Mouse (Mus musculus): Measurements from ENCODE around the gene Tefm. TPM values are rescaled to one million over a fixed set of nuclear protein-coding genes. Genes with fewer than 3 reads are reported as not detected.
A peak's percentile ranks its signal among the peaks of the same experiment; 100 is the strongest.

Gene Tefm
- total RNA-seq, 1 experiment: 33.3 TPM

DNA sequence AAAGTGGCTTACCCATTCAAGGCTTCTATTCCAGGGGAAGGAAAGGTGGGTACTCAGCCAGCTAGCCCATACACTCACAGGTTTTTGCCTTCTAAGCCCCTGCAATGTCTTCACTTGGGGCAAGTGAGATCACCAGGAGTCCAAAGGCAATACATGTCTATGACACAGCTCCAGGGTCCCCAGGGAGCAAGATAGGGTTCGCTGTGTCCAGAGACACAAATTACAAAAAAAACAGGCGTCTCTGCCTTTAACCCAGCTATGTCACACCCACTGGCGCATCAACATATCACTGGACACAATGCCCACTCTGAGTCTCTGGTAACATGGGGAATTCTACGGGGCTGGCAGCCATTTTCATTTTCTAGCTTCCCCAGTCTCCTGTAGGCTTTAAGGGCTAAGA lies 14.0 kb upstream of the Tefm start:
- H3K9ac ChIP-seq (ENCODE audit: insufficient read depth, low read depth, low read length, poor library complexity, severe bottlenecking): no peak overlapping the region
- no peaks in the 10 kb centered on the region; a peak in 1 of 4 replicates for H3K4me1 ChIP-seq (ENCODE audit: control insufficient read depth in 2 of 2, insufficient read depth in 2 of 2, low read length in 2 of 2, poor library complexity in 1 of 2)
- TF ChIP-seq MAFK (IDR thresholded peaks at IDR 0.05; ENCODE audit: insufficient read depth, low read depth, low read length): no peak
- TF ChIP-seq CHD2 (IDR thresholded peaks at IDR 0.05; ENCODE audit: low read depth, low read length): no peak
- TF ChIP-seq ZNF384 (IDR thresholded peaks at IDR 0.05; ENCODE audit: low read depth, low read length): no peak
- no peak for TF ChIP-seq HCFC1 (IDR thresholded peaks at IDR 0.05; ENCODE audit: borderline replicate concordance, insufficient read depth, low read length)
- TF ChIP-seq ZC3H11A (IDR thresholded peaks at IDR 0.05; ENCODE audit: borderline replicate concordance, low read depth, low read length): no peak
- in situ Hi-C loops (cut with MboI; ENCODE audit: low sequenced_read_pairs in 2 of 2, unreplicated experiment in 2 of 2): no loop called here
- no peak overlapping the region for H3K4me3 ChIP-seq (ENCODE audit: insufficient read depth in 1 of 2, low read depth in 1 of 2, low read length in 2 of 2, poor library complexity in 1 of 2, severe bottlenecking in 1 of 2)
- H3K36me3 ChIP-seq (ENCODE audit: control insufficient read depth, insufficient read depth, low read length, poor library complexity, severe bottlenecking): no peaks in the 10 kb centered on the region; the same call in 1 of the 2 replicates
- H3K9me3 ChIP-seq (ENCODE audit: control insufficient read depth, insufficient read depth, low read depth, low read length): no peaks in the 10 kb centered on the region
- no peak for DNase-seq (ENCODE audit: low read depth, low spot score)
- no peak overlapping the region for H3K27ac ChIP-seq (ENCODE audit: insufficient read depth, low read depth, low read length, poor library complexity, severe bottlenecking)

DNA sequence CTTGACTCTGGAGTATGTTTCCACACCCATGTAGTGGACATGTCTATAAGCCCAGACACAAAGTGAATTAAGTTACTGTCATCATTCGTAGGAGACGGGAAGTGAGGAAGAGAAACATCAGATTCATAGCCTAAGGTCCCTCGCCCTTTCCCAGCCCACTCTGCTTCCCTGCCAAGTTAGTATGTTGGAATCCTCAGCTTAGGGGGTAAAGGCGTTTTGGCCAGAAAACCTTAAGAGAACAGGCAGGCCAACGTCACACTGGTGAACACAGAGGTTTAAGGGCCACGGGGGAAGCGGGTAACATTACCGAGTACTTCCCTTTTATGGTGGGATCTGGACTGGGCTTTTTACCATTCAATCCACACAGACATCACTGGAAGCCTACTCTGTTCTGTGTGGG lies 13.6 kb upstream of the Tefm start:
- Histone ChIP-seq H3K36me3 (ENCODE audit: control insufficient read depth, insufficient read depth, low read length, poor library complexity, severe bottlenecking) (no peaks in the 10 kb centered on the region; the same call in 1 of the 2 replicates), H3K27ac (ENCODE audit: insufficient read depth, low read depth, low read length, poor library complexity, severe bottlenecking) (no peak overlapping the region), H3K9me3 (ENCODE audit: control insufficient read depth, insufficient read depth, low read depth, low read length) (no peaks in the 10 kb centered on the region), H3K4me1 (ENCODE audit: control insufficient read depth in 2 of 2, insufficient read depth in 2 of 2, low read length in 2 of 2, poor library complexity in 1 of 2) (no peaks in the 10 kb centered on the region; a peak in 1 of 4 replicates), H3K4me3 (ENCODE audit: insufficient read depth in 1 of 2, low read depth in 1 of 2, low read length in 2 of 2, poor library complexity in 1 of 2, severe bottlenecking in 1 of 2) (no peak overlapping the region), H3K9ac (ENCODE audit: insufficient read depth, low read depth, low read length, poor library complexity, severe bottlenecking) (no peak overlapping the region)
- no peak for DNase-seq (ENCODE audit: low read depth, low spot score)
- in situ Hi-C loops (cut with MboI; ENCODE audit: low sequenced_read_pairs in 2 of 2, unreplicated experiment in 2 of 2): no loop called here
- no peak for TF ChIP-seq HCFC1 (IDR thresholded peaks at IDR 0.05; ENCODE audit: borderline replicate concordance, insufficient read depth, low read length)
- TF ChIP-seq CHD2 (IDR thresholded peaks at IDR 0.05; ENCODE audit: low read depth, low read length): no peak
- TF ChIP-seq ZNF384 (IDR thresholded peaks at IDR 0.05; ENCODE audit: low read depth, low read length): no peak
- TF ChIP-seq ZC3H11A (IDR thresholded peaks at IDR 0.05; ENCODE audit: borderline replicate concordance, low read depth, low read length): no peak
- no peak for TF ChIP-seq MAFK (IDR thresholded peaks at IDR 0.05; ENCODE audit: insufficient read depth, low read depth, low read length)

DNA sequence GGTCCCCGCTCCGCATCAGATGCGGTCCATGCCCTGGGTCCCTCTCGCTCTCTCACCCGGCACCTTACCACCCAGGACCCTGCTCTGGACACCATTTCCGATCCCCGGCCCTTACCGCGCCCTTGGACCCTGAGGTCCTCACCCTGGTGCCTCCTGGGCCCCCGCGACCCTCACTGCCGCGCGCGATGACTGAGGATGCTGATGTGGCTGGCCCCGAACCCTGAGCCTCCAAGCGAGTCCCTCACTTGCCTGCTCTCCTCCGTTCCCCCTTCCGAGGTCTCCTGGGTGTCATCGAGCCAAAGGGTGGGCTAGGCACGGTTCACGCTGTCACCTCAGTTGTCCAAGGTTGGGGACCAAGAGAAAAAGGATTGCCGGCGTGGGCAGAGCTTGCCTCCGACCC lies 12.5 kb upstream of the Tefm start:
- Histone ChIP-seq H3K9me3 (ENCODE audit: control insufficient read depth, insufficient read depth, low read depth, low read length) (no peaks in the 10 kb centered on the region), H3K27ac (ENCODE audit: insufficient read depth, low read depth, low read length, poor library complexity, severe bottlenecking) (no peak overlapping the region), H3K4me3 (ENCODE audit: insufficient read depth in 1 of 2, low read depth in 1 of 2, low read length in 2 of 2, poor library complexity in 1 of 2, severe bottlenecking in 1 of 2) (peak overlapping the region; percentile 86 to 97), H3K4me1 (ENCODE audit: control insufficient read depth in 2 of 2, insufficient read depth in 2 of 2, low read length in 2 of 2, poor library complexity in 1 of 2) (no peaks in the 10 kb centered on the region; a peak in 1 of 4 replicates), H3K9ac (ENCODE audit: insufficient read depth, low read depth, low read length, poor library complexity, severe bottlenecking) (peak overlapping the region; percentile 70), H3K36me3 (ENCODE audit: control insufficient read depth, insufficient read depth, low read length, poor library complexity, severe bottlenecking) (no peaks in the 10 kb centered on the region; the same call in 1 of the 2 replicates)
- in situ Hi-C loops (cut with MboI; ENCODE audit: low sequenced_read_pairs in 2 of 2, unreplicated experiment in 2 of 2): no loop called here
- DNase-seq (ENCODE audit: low read depth, low spot score): no peak
- TF ChIP-seq HCFC1 (IDR thresholded peaks at IDR 0.05; ENCODE audit: borderline replicate concordance, insufficient read depth, low read length) (no peak), ZC3H11A (IDR thresholded peaks at IDR 0.05; ENCODE audit: borderline replicate concordance, low read depth, low read length) (no peak), CHD2 (IDR thresholded peaks at IDR 0.05; ENCODE audit: low read depth, low read length) (no peak), ZNF384 (IDR thresholded peaks at IDR 0.05; ENCODE audit: low read depth, low read length) (no peak), MAFK (IDR thresholded peaks at IDR 0.05; ENCODE audit: insufficient read depth, low read depth, low read length) (no peak)

- H3K4me1 ChIP-seq (ENCODE audit: control insufficient read depth in 2 of 2, insufficient read depth in 2 of 2, low read length in 2 of 2, poor library complexity in 1 of 2): no peaks in the 10 kb centered on the region; a peak in 1 of 4 replicates
- peak within 1 kb of the TSS; percentile 70 for H3K9ac ChIP-seq (ENCODE audit: insufficient read depth, low read depth, low read length, poor library complexity, severe bottlenecking)
- DNase-seq (ENCODE audit: low read depth, low spot score): peak; percentile 87
- TF ChIP-seq MAFK (IDR thresholded peaks at IDR 0.05; ENCODE audit: insufficient read depth, low read depth, low read length) (no peak), ZC3H11A (IDR thresholded peaks at IDR 0.05; ENCODE audit: borderline replicate concordance, low read depth, low read length) (no peak), CHD2 (IDR thresholded peaks at IDR 0.05; ENCODE audit: low read depth, low read length) (no peak), ZNF384 (IDR thresholded peaks at IDR 0.05; ENCODE audit: low read depth, low read length) (no peak), HCFC1 (IDR thresholded peaks at IDR 0.05; ENCODE audit: borderline replicate concordance, insufficient read depth, low read length) (no peak)
- in situ Hi-C loops (cut with MboI; ENCODE audit: low sequenced_read_pairs in 2 of 2, unreplicated experiment in 2 of 2): no loop called here
- no peaks in the 10 kb centered on the region for H3K9me3 ChIP-seq (ENCODE audit: control insufficient read depth, insufficient read depth, low read depth, low read length)
- no peaks in the 10 kb centered on the region; the same call in 1 of the 2 replicates for H3K36me3 ChIP-seq (ENCODE audit: control insufficient read depth, insufficient read depth, low read length, poor library complexity, severe bottlenecking)
- peak within 1 kb of the TSS; percentile 86 to 97 for H3K4me3 ChIP-seq (ENCODE audit: insufficient read depth in 1 of 2, low read depth in 1 of 2, low read length in 2 of 2, poor library complexity in 1 of 2, severe bottlenecking in 1 of 2)
- no peak within 1 kb of the TSS for H3K27ac ChIP-seq (ENCODE audit: insufficient read depth, low read depth, low read length, poor library complexity, severe bottlenecking)
Observed at GRCm38 (mm10) chr11:80153857-80154495, 12.0 kb upstream of the Tefm start, which contains the start of gene Adap2. TSS of gene Adap2 (plus strand) at chr11:80154105.
